Mouse (Mus musculus) E14TG2a.4 (cell line): ENCODE measurements at regions not wholly inside any gene's neighbourhood (a gene's known extent, or its start where the extent isn't known, plus 50 kb on each side); places are given as distances from the start of the nearest gene placed in this dataset.

ENCODE experiments used
- H3K27me3 ChIP-seq: 2 replicates; pipeline ENCODE4 v1.6.1; 2014; ENCODE audit warnings: low read length, control low read depth; ENCODE audit not compliant: insufficient read depth
- H3K36me3 ChIP-seq: 2 replicates; pipeline ENCODE4 v1.6.1; 2014; ENCODE audit warnings: low read length, control low read depth; ENCODE audit not compliant: insufficient read depth
- H3K4me1 ChIP-seq: replicated peaks from 2 replicates; pipeline ENCODE4 v1.6.1; 2014; ENCODE audit warnings: low read depth, low read length, control low read depth
- H3K4me3 ChIP-seq: replicated peaks from 2 replicates; pipeline ENCODE4 v1.5.1; 2014; ENCODE audit warnings: mild to moderate bottlenecking, low read length
- H3K9me3 ChIP-seq: 2 replicates; pipeline ENCODE4 v1.6.1; 2014; ENCODE audit warnings: low read length, control low read depth
- CTCF ChIP-seq: conservative IDR thresholded peaks from 2 replicates; pipeline ENCODE4 v1.5.1; 2014; ENCODE audit warnings: low read length
- NANOG ChIP-seq: IDR thresholded peaks from 2 replicates; pipeline ENCODE4 v1.6.1; 2014; ENCODE audit warnings: borderline replicate concordance, low read length, mixed read lengths
- POU5F1 ChIP-seq: IDR thresholded peaks from 2 replicates; pipeline ENCODE4 v1.6.1; 2014; ENCODE audit warnings: low read length, borderline replicate concordance

- Histone ChIP-seq H3K4me1 (peaks cover 8% of the 10 kb centered on the region; the same call in 1 of the 2 replicates), H3K27me3 (peaks cover 5% of the 10 kb centered on the region), H3K9me3 (no peaks in the 10 kb centered on the region), H3K36me3 (no peaks in the 10 kb centered on the region), H3K4me3 (no peak overlapping the region)
- no peak for TF ChIP-seq CTCF
Observed at GRCm38 (mm10) chr4:81766705-81767104, 324.1 kb upstream of the Mpdz start.

- H3K27me3 ChIP-seq: peaks cover 5% of the 10 kb centered on the region
Observed at GRCm38 (mm10) chr4:81764026-81764867, 321.6 kb upstream of the Mpdz start.

DNA sequence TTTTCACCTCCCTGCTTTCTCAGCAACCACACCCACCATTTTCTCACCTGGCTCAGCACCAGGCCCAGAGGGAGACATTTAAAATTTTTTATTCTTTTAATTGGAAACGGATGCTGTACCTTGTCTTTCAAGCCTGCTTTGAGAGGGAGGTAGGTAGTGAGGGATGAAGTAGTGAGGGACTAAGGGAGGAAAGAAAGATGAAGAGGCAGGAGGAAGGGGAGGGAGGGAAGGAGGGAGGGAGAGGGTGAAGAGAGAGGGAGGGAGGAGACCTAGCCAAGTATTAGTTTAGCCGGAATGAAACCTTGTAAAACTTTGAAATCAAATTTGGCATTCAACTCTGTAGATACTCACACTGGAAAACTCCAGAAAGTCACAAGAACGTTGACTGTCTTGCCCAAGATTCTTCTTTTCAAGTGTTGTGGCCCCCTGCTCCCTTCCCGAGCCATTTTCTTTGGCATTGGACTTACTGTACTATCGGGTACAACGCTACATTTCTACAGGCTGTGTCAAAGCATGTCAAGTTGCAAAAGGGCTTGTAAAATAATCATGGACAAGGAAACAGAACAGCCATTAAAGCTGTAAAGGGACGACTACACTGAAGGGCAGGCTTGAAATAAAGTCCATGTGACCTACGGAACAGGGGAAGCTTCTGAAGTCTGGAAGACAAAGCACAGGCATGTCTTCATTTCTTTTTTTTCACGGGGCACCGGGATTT, 320.9 kb upstream of the Mpdz start:
- Histone ChIP-seq H3K4me3 (no peak overlapping the region), H3K9me3 (no peaks in the 10 kb centered on the region), H3K36me3 (no peaks in the 10 kb centered on the region), H3K4me1 (peaks cover 8% of the 10 kb centered on the region; the same call in 1 of the 2 replicates), H3K27me3 (peaks cover 5% of the 10 kb centered on the region)
- TF ChIP-seq CTCF: no peak
- no peak for TF ChIP-seq POU5F1
- no peak for TF ChIP-seq NANOG

More at GRCm38 (mm10) chr4:81764026-81764867, 321.6 kb upstream of the Mpdz start:
- no peak overlapping the region for H3K4me3 ChIP-seq
- no peaks in the 10 kb centered on the region for H3K36me3 ChIP-seq
- TF ChIP-seq NANOG (no peak), POU5F1 (no peak), CTCF (no peak)
- H3K4me1 ChIP-seq: peaks cover 8% of the 10 kb centered on the region; the same call in 1 of the 2 replicates
- H3K9me3 ChIP-seq: no peaks in the 10 kb centered on the region

DNA sequence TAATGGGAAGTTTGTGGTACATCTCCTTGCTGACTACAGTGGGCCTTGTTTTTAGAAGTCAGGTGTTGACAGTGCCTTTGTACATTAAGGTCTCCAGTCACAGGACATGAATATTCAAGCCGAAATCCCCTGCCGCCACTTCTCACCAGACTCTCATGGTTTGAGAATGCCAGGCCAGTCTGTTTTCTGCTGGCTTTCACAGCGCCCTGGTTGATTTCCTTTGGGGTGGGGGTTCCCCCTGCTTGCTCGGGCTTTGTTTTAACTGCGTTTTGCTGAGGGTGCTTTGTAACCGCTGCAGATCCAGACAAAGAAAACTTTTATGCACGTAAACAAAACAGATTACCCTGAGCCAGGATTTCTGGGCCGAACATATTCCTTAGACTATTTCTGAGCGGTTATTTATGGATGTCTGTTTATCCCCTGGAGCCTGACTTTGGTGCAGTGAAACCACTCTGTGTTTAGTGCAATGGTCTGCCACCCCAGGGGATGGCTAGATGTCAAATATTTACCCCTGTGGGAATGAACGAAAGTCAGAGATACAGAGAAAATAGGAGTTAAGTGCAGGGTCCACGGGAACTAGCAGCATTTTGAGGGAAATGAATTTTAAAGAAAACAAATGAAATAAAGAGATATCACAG, 320.1 kb upstream of the Mpdz start:
- no peaks in the 10 kb centered on the region for H3K9me3 ChIP-seq
- H3K27me3 ChIP-seq: peaks cover 5% of the 10 kb centered on the region
- no peaks in the 10 kb centered on the region for H3K36me3 ChIP-seq
- no peak overlapping the region for H3K4me3 ChIP-seq
- H3K4me1 ChIP-seq: peaks cover 8% of the 10 kb centered on the region; the same call in 1 of the 2 replicates
- TF ChIP-seq POU5F1 (no peak), NANOG (no peak), CTCF (no peak)

GRCm38 (mm10) chr4:81757905-81758304, 315.3 kb upstream of the Mpdz start:
- TF ChIP-seq CTCF: no peak
- no peak for TF ChIP-seq POU5F1

DNA sequence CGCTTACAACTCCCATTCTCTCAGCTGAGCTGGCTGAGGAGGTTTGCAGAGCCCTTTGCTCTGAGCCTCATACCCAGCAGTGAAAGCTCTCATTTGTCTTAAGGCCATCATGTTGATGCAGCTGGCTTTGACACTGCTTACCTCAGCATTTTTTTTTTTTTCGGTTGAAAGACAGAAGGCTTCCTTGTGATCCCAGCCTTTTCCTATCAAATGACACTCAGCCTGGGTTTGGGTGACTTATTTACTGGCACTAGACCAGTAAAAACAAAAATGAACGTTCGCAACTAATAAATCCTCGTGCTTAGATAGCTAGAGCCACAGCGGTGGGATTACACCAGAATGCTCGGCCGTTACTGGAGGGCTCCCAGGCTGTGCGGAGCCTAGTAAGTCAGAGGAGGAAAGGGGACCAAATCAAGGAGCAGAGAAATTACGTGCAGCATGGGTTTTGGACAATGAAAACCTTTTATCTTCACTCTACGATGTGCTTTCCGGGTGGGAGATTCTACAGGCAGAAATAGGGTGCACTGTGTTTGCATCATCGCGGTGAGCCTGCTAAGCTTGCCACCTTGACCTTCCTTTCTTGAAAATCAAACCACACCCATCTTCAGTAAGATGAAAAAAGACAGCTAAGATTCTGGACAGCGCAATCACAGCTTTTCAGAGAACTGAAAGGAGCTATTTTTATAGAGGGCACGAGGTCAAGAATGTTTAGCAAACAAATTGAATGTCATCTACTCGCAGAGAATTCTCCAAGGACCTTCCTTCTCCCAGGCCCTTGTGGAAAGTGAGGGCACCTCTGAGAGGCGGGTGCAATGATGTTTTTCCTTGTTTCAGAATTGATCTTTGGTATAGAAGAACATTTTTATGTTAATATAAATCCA, 302.3 kb upstream of the Mpdz start:
- no peaks in the 10 kb centered on the region for H3K36me3 ChIP-seq
- no peak for TF ChIP-seq POU5F1
- TF ChIP-seq NANOG: no peak
- TF ChIP-seq CTCF: no peak
- H3K4me1 ChIP-seq: peaks cover 11% of the 10 kb centered on the region
- no peaks in the 10 kb centered on the region for H3K27me3 ChIP-seq
- no peaks in the 10 kb centered on the region for H3K9me3 ChIP-seq
- no peak overlapping the region for H3K4me3 ChIP-seq

More at GRCm38 (mm10) chr4:81757905-81758304, 315.3 kb upstream of the Mpdz start:
- Histone ChIP-seq H3K27me3 (no peaks in the 10 kb centered on the region), H3K4me1 (no peaks in the 10 kb centered on the region), H3K36me3 (no peaks in the 10 kb centered on the region), H3K4me3 (no peak overlapping the region), H3K9me3 (no peaks in the 10 kb centered on the region)

DNA sequence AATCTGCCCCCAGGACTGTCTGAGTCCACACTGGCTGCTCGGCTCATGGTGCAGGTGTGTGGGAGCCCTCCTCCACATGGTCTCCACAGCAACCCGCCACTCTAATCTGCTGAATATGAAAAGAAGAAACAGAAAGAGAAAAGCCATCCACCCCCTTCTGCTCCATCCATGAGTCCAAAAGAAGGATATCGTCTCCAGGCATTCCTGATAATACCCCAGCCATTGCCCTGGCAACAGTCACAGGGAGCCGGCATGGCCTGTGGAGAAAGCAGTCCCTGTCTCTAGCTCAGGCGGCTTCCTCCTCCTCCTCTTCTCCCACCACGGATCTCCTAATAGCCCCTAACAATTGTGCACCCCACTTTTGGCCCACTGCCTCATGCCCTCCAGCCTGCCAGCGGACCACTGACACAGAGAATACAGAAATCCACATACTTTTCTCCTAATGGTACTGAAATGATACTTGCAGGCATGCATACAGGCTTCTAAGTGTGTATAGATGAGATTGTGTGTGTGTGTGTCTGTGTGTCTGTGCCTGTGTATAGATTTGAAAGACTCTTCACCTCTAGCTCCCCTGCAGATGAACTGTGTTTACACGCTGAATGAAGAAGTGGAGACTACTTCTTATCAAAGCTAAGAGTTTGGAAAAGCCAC, 301.5 kb upstream of the Mpdz start:
- Histone ChIP-seq H3K9me3 (no peaks in the 10 kb centered on the region), H3K36me3 (no peaks in the 10 kb centered on the region), H3K4me3 (no peak overlapping the region), H3K4me1 (peaks cover 11% of the 10 kb centered on the region), H3K27me3 (no peaks in the 10 kb centered on the region)
- TF ChIP-seq POU5F1 (no peak), CTCF (no peak), NANOG (no peak)
